Mouse (Mus musculus) heart, embryonic 12.5 days (tissue): ENCODE measurements around the gene Dcxr. TPM values are rescaled to one million over a fixed set of nuclear protein-coding genes. Genes with fewer than 3 reads are reported as not detected.
A peak's percentile ranks its signal among the peaks of the same experiment; 100 is the strongest.

Experiments used
- ATAC-seq: fragments of 200-750 bp; cut with Nextera tagmentation; 2 replicates; pipeline ENCODE4 v1.8.0; 2017; ENCODE audit warnings: moderate TSS enrichment, moderate library complexity; ENCODE audit not compliant: insufficient number of reproducible peaks, low FRiP score
- H3K27ac ChIP-seq: fragments of 300-500 bp; sonication (generic); 2 replicates; pipeline ENCODE4 v1.5.1; 2016; ENCODE audit warnings: mild to moderate bottlenecking, moderate library complexity; ENCODE audit not compliant: poor library complexity, severe bottlenecking
- H3K27me3 ChIP-seq: fragments of 300-500 bp; sonication (generic); replicated peaks from 2 replicates; pipeline ENCODE4 v1.6.1; 2016; ENCODE audit warnings: mild to moderate bottlenecking, moderate library complexity
- H3K36me3 ChIP-seq: fragments of 300-500 bp; sonication (generic); 2 replicates; pipeline ENCODE4 v1.6.1; 2016; ENCODE audit warnings: mild to moderate bottlenecking, moderate library complexity
- H3K4me1 ChIP-seq: fragments of 300-500 bp; sonication (generic); replicated peaks from 2 replicates; pipeline ENCODE4 v1.6.1; 2016; ENCODE audit warnings: mild to moderate bottlenecking
- H3K4me2 ChIP-seq: fragments of 300-500 bp; sonication (generic); 2 replicates; pipeline ENCODE4 v1.6.1; 2016; ENCODE audit warnings: mild to moderate bottlenecking, moderate library complexity
- H3K4me3 ChIP-seq: fragments of 300-500 bp; sonication (generic); 2 replicates; pipeline ENCODE4 v1.5.1; 2016; ENCODE audit warnings: mild to moderate bottlenecking
- H3K9ac ChIP-seq: fragments of 300-500 bp; sonication (generic); 2 replicates; pipeline ENCODE4 v1.6.1; 2016; ENCODE audit warnings: mild to moderate bottlenecking, moderate library complexity
- H3K9me3 ChIP-seq: fragments of 300-500 bp; sonication (generic); replicated peaks from 2 replicates; pipeline ENCODE4 v1.6.1; 2016; ENCODE audit warnings: mild to moderate bottlenecking, moderate library complexity
- WGBS: fragments of 180-500 bp; shearing (Covaris S2); methylation state at CpG from one replicate; pipeline ENCODE4 v1.1.7; 2016; 5-methylcytosine and 5-hydroxymethylcytosine counted together
- polyA plus RNA-seq: library from polyadenylated mRNA; unstranded; fragments of >200 nt; fragmentation: Nextera tagmentation; extraction: Ambion mirVana; gene quantifications from 2 replicates; pipeline ENCODE4 v1.2.1, GENCODE M21; 2016

Gene Dcxr
- polyA plus RNA-seq, 1 experiment from 2014 or later, result 5.4 TPM

DNA sequence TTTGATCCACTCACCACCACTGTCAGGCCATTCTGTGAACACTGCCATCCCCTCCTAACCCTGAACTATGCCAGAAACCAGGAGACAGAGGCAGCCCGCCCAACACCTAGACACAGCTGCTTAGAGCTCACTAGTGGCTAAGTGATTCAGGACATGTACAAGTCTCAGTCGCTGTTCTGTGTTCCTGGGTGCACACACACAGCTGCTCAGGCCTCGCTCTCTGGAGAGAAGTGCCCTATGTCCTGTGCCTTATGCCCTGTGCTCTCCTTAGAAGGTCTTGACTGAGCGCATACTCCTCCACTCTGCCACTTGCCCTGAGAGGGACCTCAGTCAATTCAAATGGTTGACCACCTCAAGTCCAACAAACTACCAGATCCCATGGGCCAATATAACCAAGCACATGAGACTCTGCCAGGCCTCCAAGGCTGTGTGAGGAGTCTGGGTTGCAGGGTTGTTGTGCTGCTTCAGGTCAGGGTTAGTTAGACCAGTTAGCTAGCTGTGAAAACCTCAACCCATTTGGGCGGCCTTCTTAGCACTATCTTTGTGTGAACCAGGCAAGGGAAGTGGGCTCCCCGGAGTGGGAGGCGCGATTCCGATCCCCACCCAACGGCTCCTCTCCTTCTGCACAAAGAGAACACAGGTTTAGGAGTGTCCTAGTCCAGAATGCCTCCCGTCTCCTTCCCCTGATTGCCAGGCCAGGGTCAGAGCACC, 1.6 kb upstream of the Dcxr start:
- Histone ChIP-seq H3K4me3 (no peak overlapping the region), H3K4me2 (no peak overlapping the region), H3K4me1 (peaks cover 21% of the 10 kb centered on the region), H3K9ac (no peak overlapping the region), H3K27ac (no peak overlapping the region), H3K9me3 (no peaks in the 10 kb centered on the region), H3K27me3 (peaks cover 55% of the 10 kb centered on the region), H3K36me3 (no peaks in the 10 kb centered on the region)
- ATAC-seq, result no peak
- WGBS, result 60% methylated on average over 11 of the region's 11 CpGs

DNA sequence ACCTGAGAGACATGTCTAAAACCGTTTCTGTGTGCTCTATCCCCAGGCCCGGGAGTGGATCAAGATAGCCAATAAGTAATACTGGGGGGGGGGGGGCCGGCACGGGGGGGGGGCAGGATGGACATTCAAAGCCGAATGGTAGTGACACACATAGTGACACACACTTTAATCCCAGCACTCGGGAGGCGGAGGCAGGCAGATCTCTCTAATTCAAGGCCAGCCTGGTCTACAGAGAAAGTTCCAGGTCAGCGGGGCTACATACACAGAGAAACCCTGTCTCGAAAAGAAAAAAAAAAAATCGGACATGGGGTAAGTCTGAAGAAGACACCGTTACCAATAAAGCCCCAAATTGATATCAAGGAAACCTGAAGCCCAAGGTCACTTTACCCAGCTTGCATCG, 483 bp upstream of the Dcxr start:
- H3K27me3 ChIP-seq, result peaks cover 57% of the 10 kb centered on the region
- ATAC-seq, result no peak
- H3K4me3 ChIP-seq, result no peak overlapping the region

DNA sequence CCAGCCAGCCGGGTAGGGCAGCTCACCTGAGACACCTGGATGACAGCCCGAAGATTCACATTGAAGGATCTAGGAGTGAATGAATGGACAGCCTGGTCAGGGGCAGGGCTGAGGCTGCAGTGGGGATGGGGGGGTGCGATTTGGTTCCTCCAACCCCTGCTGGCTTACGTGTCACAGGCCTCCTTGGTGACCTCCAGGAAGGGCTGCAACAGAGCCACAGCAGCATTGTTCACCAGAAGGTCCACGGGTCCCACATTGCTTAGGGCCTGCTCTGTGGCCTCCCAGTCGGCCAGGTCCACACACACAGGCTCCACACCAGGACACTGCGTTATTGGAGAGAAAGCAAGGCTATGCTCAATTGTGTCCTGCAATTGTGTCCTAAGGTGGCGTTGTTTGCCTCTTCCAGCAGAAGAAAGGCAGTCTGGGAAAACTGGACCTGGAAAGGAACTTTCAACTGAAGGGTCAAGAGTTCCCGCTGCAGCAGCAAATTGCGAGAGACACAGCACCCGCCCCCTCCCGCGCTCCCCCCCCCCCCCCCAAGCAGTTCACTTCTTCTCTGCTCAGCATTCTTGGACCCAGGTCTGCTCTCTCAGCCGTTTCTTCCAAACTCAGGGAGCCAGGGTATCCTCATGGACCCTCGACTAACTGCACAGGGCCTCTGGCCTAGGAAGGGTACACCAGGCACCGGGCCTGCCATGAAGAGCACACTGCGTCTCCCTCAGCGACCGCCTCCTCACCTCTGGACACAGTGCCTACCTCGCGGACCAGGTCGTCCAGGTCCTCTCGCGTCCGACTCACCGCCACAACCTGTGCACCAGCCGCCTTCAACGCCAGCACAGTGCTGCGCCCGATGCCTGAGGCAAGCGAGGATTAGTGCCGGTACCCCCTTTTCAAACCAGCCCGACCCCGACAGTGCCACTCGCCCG, 575 bp downstream of the Dcxr start:
- H3K9ac ChIP-seq, result peak overlapping the region; percentile 54
- WGBS, result 22% methylated on average over 32 of the region's 36 CpGs
- peaks cover 21% of the 10 kb centered on the region for H3K4me1 ChIP-seq
- no peaks in the 10 kb centered on the region for H3K36me3 ChIP-seq
- peak overlapping the region; percentile 64 for H3K4me3 ChIP-seq
- H3K4me2 ChIP-seq, result peak overlapping the region; percentile 91
- H3K27me3 ChIP-seq, result peaks cover 68% of the 10 kb centered on the region
- H3K27ac ChIP-seq, result no peak overlapping the region
- H3K9me3 ChIP-seq, result no peaks in the 10 kb centered on the region
- ATAC-seq, result peak; percentile 19

More for the DNA sequence above, 483 bp upstream of the Dcxr start:
- 59% methylated on average over 12 of the region's 12 CpGs for WGBS
- H3K9me3 ChIP-seq, result no peaks in the 10 kb centered on the region
- peak overlapping the region; percentile 91 for H3K4me2 ChIP-seq
- peaks cover 18% of the 10 kb centered on the region for H3K4me1 ChIP-seq
- no peak overlapping the region for H3K27ac ChIP-seq
- H3K36me3 ChIP-seq, result no peaks in the 10 kb centered on the region
- no peak overlapping the region for H3K9ac ChIP-seq

DNA sequence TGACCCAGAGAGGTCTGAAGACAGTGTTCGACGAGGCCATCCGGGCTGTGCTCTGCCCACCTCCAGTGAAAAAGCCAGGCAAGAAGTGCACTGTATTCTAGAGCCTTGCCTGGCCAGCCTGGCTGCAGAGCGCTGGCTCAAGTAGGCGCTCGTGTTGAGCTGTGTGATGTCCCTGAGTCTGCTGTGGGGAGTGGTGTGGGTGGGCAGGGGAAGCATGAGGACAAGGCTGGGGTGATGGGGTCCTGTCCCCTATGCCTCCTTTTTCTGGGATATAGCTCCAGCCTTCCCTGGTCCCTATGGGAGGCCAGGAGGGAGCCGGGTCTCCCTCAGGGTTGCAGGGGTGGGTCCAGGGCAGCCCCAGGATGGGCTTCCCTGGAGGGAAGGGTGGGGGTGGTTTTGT, 3.6 kb downstream of the Dcxr start:
- Histone ChIP-seq H3K27me3 (peaks cover 64% of the 10 kb centered on the region), H3K9ac (no peak overlapping the region)
- 84% methylated on average over 7 of the region's 7 CpGs for WGBS

DNA sequence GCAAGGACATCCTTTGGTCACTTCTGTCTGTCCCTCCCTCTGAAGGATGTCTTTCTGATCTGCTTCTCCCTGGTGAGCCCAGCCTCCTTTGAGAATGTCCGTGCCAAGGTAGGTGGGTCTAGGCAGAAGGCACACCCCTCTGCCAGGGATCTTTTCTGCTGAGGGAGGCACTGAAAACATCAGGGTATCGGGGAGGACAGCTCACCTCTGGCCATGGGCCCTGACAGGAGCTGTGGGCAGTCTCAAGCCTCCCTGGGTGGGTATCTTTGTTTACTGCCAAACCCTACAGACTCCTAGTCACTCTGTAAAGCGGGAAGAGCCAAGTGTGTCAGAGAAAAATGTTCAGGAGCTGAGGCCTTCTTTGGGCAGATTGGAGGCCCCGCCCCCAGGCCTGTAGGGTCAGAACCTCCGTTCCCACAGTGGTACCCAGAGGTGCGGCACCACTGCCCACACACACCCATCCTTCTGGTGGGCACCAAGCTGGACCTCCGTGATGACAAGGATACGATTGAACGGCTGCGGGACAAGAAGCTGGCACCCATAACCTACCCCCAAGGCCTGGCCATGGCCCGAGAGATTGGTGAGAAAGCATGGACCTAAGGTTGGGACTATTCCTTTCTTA, 4.2 kb downstream of the Dcxr start:
- H3K36me3 ChIP-seq, result peaks cover 22% of the 10 kb centered on the region
- ATAC-seq, result no peak
- H3K9ac ChIP-seq, result no peak overlapping the region
- 85% methylated on average over 11 of the region's 11 CpGs for WGBS
- no peaks in the 10 kb centered on the region for H3K9me3 ChIP-seq
- no peak overlapping the region for H3K4me2 ChIP-seq
- H3K27ac ChIP-seq, result no peak overlapping the region
- H3K4me3 ChIP-seq, result no peak overlapping the region
- H3K4me1 ChIP-seq, result peaks cover 28% of the 10 kb centered on the region
- H3K27me3 ChIP-seq, result peaks cover 59% of the 10 kb centered on the region

More for the DNA sequence above, 3.6 kb downstream of the Dcxr start:
- Histone ChIP-seq H3K4me3 (no peak overlapping the region), H3K27ac (no peak overlapping the region), H3K4me2 (no peak overlapping the region), H3K9me3 (no peaks in the 10 kb centered on the region), H3K4me1 (peaks cover 28% of the 10 kb centered on the region), H3K36me3 (peaks cover 16% of the 10 kb centered on the region)
- ATAC-seq, result no peak

DNA sequence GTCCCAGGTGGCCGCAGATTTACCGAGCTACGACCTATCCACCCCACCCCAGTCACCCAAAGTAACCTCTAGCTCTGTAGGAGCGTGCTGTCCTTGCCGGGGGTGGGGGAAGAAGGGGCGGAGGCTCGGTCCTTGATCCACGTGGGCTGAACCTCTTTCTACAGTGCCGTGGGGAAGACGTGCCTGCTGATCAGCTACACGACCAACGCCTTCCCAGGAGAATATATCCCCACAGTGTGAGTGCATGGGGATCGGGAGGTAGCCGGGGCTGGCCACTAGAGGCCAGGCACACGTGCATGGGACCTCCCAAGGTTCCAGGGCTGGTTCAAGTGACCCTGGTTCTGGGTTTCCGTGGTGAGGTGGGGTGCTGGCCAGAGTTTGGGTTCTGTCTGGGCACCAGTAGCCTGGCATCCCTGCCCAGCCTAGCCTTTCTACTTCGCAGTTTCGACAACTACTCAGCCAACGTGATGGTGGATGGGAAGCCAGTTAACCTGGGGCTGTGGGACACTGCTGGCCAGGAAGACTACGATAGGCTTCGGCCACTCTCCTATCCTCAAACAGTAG, 4.9 kb downstream of the Dcxr start:
- Histone ChIP-seq H3K27me3 (peaks cover 59% of the 10 kb centered on the region), H3K4me3 (peak overlapping the region; percentile 72), H3K4me1 (peaks cover 28% of the 10 kb centered on the region), H3K4me2 (peak overlapping the region; percentile 99), H3K36me3 (peaks cover 29% of the 10 kb centered on the region), H3K27ac (no peak overlapping the region), H3K9me3 (no peaks in the 10 kb centered on the region), H3K9ac (peak overlapping the region; percentile 84)
- 21% methylated on average over 21 of the region's 21 CpGs for WGBS
- no peak for ATAC-seq

DNA sequence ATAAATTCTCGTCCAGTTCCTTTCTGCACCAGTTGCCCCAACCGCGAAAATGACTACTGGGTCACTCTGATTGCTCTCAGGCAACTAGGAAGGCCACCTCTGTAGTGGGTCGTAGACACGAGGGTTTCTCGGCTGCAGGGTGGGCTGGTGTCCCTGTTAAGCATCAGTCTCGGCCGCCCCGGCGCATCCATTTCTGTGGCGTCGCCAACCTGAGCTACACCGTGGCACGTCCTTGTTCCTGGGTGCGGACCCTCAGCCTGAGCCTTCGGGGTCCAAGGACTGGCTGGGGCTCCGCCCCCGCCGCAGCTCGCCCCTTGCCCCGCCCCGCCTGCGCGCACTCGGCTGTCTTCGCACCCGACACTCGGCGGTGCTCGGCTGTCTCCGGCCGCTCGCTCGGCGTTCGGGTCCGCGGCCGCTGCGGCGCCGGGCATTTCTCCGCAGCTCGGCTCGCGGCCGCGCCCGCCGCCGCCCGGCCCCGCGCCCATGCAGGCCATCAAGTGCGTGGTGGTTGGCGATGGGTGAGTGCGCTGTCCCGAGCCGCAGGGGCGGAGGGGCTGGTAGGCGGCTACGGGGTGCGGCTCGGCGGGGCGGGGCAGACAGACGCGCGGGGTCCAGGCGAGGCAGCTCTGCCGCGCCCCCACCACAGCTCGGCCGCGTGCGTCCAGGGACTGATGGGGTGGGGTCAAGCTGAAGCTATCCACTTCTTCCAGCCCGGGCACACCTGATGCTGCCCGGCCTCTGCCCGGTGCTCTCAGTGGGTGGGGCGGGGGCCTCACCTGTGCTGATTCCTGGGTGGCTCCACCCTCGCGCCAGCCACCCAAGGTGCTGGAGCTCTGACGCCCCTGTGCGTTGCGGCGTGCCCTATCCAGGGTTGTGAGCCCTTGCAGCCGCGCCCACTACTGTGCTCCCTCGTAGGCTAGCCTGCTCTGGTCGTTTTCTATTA, 5.7 kb downstream of the Dcxr start, which contains the start of gene Rac3:
Rac3 (plus strand) TSS at position 347 of the 943 bp plus-strand sequence.
- peak within 1 kb of the TSS; percentile 84 for H3K9ac ChIP-seq
- H3K36me3 ChIP-seq, result peaks cover 34% of the 10 kb centered on the region
- peak; percentile 67 for ATAC-seq
- H3K27me3 ChIP-seq, result peaks cover 59% of the 10 kb centered on the region
- H3K4me3 ChIP-seq, result peak within 1 kb of the TSS; percentile 72
- no peaks in the 10 kb centered on the region for H3K9me3 ChIP-seq
- under 1% methylated on average over 81 of the region's 90 CpGs for WGBS
- no peak within 1 kb of the TSS for H3K27ac ChIP-seq
- H3K4me1 ChIP-seq, result peaks cover 22% of the 10 kb centered on the region
- H3K4me2 ChIP-seq, result peak within 1 kb of the TSS; percentile 99

DNA sequence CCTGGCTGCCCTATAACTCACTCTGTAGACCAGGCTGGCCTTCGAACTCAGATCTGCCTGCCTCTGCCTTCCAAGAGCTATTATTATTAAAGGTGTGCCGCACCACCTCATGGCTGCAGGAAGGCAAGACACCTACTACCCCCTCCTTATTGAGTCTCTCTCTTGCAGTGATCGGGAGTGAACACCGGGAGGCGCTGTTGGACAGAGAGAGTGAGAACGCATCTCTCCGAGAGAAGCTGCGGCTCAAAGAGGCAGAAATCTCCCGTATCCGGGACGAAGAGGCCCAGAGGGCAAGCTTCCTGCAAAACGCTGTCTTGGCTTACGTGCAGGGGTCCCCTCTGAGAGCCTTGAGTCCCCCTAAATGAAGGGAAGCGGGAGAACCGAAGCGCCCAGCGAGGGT, 6.6 kb downstream of the Dcxr start:
- 12% methylated on average over 17 of the region's 17 CpGs for WGBS

DNA sequence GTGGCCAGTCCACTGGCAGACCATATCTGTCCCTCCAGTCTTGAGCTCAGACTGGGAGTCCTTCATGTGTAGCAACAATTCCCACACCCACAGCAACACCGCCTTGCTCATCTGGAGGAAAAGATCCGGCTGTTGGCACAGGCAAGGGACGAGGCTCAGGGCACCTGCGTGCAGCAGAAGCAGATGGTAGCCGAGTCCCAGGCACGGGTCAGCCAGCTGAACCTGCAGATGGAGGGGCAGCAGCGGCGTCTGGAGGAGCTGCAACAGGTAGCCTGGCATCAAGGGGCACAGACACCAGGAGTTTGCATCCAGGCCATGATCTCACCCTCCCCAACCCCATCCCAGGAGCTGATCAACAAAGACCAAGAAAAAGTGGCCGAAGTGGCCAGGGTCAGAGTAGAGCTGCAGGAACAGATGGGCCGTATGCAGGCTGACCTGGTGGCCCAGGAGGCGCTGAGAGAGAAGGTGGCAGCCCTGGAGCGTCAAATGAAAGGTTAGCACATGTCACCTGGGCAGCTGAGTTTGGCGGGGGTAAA, 7.2 kb downstream of the Dcxr start:
- 91% methylated on average over 13 of the region's 13 CpGs for WGBS
- no peak for ATAC-seq
- H3K9me3 ChIP-seq, result no peaks in the 10 kb centered on the region
- no peak overlapping the region for H3K9ac ChIP-seq
- peaks cover 39% of the 10 kb centered on the region for H3K36me3 ChIP-seq
- no peak overlapping the region for H3K27ac ChIP-seq
- H3K4me3 ChIP-seq, result no peak overlapping the region
- H3K4me2 ChIP-seq, result no peak overlapping the region
- peaks cover 45% of the 10 kb centered on the region for H3K27me3 ChIP-seq
- peaks cover 22% of the 10 kb centered on the region for H3K4me1 ChIP-seq

More for the DNA sequence above, 6.6 kb downstream of the Dcxr start:
- peaks cover 18% of the 10 kb centered on the region for H3K4me1 ChIP-seq
- peak overlapping the region; percentile 99 for H3K4me2 ChIP-seq
- no peak overlapping the region for H3K27ac ChIP-seq
- ATAC-seq, result 0 out of 2 replicates have a peak, but pooled peaks have one; percentile 8
- H3K4me3 ChIP-seq, result peak overlapping the region; percentile 72
- no peaks in the 10 kb centered on the region for H3K9me3 ChIP-seq
- H3K36me3 ChIP-seq, result peaks cover 39% of the 10 kb centered on the region
- H3K27me3 ChIP-seq, result peaks cover 49% of the 10 kb centered on the region
- H3K9ac ChIP-seq, result peak overlapping the region; percentile 84

DNA sequence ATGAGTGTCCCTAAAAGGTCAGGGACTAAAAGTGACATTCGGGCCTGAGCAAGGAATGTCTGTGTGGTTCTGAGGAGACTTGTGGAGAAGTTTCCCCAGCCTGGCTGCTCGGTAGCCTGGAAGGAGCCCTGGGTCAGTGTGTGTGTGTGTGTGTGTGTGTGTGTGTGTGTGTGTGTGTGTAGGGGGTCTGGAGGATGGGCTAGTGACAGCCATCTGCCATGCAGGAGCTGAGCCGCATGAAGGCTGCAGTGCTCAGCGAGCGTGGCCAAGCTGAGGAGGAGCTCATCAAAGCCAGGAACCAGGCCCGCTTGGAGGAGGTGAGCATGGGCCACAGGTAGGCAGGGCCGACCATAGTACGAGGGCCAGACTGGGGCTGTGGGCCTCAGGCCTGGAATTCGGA, 7.8 kb downstream of the Dcxr start:
- Histone ChIP-seq H3K36me3 (peaks cover 39% of the 10 kb centered on the region), H3K4me3 (no peak overlapping the region), H3K4me1 (peaks cover 28% of the 10 kb centered on the region), H3K4me2 (no peak overlapping the region), H3K9me3 (no peaks in the 10 kb centered on the region), H3K27me3 (peaks cover 45% of the 10 kb centered on the region), H3K9ac (no peak overlapping the region), H3K27ac (no peak overlapping the region)
- no peak for ATAC-seq
- 91% methylated on average over 9 of the region's 9 CpGs for WGBS
